Mouse (Mus musculus) G1E (cell line): ENCODE data around the gene Stat5b.

Experiments
- CTCF ChIP-seq: IDR thresholded peaks from 2 replicates; pipeline ENCODE4 v1.5.1; 2012; ENCODE audit warnings: low read depth, low read length, inconsistent platforms, mixed read lengths
- GATA1 ChIP-seq: IDR thresholded peaks from 2 replicates; pipeline ENCODE4 v1.6.1; 2012; ENCODE audit warnings: borderline replicate concordance, low read length, inconsistent platforms, mixed read lengths
- GATA2 ChIP-seq: IDR thresholded peaks from 2 replicates; pipeline ENCODE4 v1.6.1; 2012; ENCODE audit warnings: low read depth, low read length, inconsistent platforms, borderline replicate concordance
- POLR2AphosphoS5 ChIP-seq: IDR thresholded peaks from 2 replicates; pipeline ENCODE4 v1.6.1; 2012; ENCODE audit warnings: low read depth, low read length, inconsistent platforms; ENCODE audit not compliant: insufficient replicate concordance
- TAL1 ChIP-seq: conservative IDR thresholded peaks from 2 replicates; pipeline ENCODE4 v1.6.1; 2012; ENCODE audit warnings: low read depth, low read length, inconsistent platforms, mixed read lengths

GRCm38 (mm10) chr11:100758707-100759610 is 91.6 kb downstream of the Stat5b start:
- TF ChIP-seq CTCF (no peak), POLR2AphosphoS5 (no peak), GATA1 (no peak), TAL1 (no peak), GATA2 (no peak)
